Mouse (Mus musculus) mouse embryonic stem cell (cell line): ENCODE data around the gene Ccdc80.

Experiments used
- in situ Hi-C, 2 experiments: fragments of 300-500 bp; cut with MboI; formaldehyde crosslinking; loops; 1 replicate in 1 of 2; 3 replicates in 1 of 2; pipeline ENCODE4 v1.14.3; 2019 to 2020; ENCODE audit warnings: low sequenced_read_pairs in 2 of 2, low pct_unique_long_range_greater_than_20kb in 1 of 2, mixed read lengths in 1 of 2; ENCODE audit not compliant: unreplicated experiment in 1 of 2

The Ccdc80 gene

DNA sequence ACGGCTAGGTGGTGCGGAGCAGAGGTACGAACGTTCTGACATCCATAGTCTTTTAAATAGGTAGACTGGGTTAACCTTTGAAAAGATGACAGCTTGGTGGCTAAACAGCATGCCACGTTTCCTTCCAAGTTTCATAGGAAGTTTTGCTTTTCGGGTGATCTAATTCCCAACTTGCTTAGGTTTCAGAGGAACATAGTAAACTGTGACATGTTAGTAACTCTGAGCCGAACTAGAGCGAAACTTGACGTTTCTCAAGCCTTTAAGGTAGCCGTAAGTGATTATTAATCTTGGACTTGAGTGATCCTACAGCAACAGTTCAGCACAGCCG is 66.2 kb downstream of the Ccdc80 start:
- in situ Hi-C loops, result no loop called here
